Mouse (Mus musculus) heart, adult 11 months (tissue): ENCODE results near the gene Mettl21a.
A peak's percentile ranks its signal among the peaks of the same experiment; 100 is the strongest.
"Not testable (repeated sequence)": the region's sequence is repeated elsewhere in the genome, so short reads cannot be mapped to it uniquely, and the experiment has no call there.

ENCODE experiments used
- DNase-seq: peaks from one replicate; pipeline ENCODE4 v3.0.0; 2022

Mettl21a gene

GRCm38 (mm10) chr1:64614311-64614710 is 2.7 kb downstream of the Mettl21a start:
- peak; percentile 67 for DNase-seq

DNA sequence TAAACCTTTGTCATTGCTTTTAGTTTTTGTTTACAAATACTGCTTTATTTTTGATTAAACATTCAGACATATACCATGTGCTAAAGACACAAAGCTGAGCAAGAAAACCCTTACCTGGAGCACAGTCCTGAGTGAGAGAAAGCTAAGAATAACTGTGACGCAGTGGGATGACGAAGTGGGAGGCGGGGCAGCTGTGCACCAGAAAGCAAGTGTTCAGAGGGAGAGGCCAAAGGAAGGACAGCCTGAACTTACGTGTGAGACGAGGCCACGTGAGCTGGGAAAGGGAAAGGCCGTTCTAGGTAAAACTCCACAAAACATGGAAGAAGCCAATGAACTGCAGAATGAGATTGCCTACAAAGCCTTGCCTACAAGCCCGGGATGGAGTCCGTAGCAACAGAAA is 7.1 kb downstream of the Mettl21a start:
- DNase-seq, result no peak

DNA sequence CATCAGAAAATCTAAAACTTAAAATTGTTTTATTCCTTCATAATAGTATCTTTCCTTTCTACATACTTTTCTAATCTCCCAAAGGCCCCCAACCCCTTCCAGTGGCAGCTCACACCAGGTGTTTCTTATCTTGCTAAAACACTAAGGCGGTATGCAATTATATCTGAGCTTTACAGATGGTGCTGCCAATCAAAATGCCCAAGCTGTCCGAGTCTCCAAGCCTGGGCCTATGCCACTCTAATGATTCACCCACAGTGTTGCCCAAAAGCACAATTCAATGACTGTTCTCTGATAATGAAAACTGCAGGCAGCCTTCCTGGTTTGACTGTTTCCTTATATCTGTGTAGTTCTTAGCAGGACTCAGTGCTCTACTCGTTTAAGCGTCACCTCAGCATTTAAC is 7.9 kb downstream of the Mettl21a start:
- DNase-seq, result no peak

GRCm38 (mm10) chr1:64603381-64603780 is 13.7 kb downstream of the Mettl21a start:
- no peak for DNase-seq

DNA sequence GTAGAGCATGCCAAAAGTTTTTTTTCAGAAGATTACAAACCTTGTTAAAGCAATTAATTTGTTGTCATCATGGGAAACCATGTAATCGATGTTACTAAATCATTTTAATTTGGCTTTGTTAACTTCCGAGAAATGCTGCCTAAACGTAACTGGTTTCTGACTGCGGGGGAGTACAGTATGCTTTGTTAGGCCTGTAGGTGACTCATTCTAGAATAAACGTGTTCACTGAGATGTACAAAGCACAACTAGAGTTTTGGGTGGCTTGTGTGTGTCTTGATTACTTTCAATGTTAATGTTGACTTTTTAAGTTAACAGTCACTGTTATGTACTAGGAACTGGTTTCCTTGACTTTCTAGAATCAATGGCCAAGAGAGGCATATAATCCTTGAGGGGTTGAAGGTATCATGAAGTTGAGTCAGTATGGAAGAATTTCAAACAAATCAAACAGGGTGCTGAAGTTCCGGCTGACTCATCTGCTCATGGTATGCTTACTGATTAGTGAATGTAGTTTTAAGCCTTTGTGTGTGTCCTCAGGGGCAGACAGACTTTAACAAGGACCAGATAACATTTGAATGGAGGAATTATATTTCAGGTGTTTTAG is 15.7 kb downstream of the Mettl21a start:
- DNase-seq, result no peak

DNA sequence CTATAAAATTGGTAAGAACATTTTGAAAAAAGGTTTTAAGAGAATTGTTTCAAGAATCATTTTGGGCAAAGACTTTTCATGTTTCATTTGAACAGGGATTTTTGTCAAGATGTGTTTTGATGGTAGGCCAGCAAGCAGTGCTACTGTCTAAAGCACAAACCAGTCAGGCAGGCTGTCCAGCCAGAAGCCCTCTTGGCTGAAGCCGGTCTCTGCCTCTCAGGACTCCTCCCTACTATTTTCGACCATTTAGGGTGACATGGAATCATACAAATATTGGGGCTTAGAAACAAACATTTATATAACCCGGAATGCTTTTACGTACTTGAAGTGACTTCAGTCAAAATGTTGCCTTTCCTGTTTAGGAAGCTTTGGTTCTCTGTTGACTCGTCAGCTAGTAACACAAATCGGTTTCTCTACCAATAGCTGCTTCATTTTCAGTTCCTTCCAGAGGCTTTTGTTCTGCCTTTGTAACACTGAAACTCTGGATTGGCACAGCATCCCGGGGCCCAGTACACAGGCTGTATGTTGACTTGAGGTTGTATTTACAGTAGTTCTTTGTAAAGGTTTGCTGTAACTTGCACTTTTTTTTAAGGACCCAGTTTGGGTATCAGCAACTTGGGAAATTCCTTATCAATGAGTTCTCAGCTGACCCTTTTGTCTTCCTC is 16.5 kb downstream of the Mettl21a start:
- peak; percentile 88 for DNase-seq

DNA sequence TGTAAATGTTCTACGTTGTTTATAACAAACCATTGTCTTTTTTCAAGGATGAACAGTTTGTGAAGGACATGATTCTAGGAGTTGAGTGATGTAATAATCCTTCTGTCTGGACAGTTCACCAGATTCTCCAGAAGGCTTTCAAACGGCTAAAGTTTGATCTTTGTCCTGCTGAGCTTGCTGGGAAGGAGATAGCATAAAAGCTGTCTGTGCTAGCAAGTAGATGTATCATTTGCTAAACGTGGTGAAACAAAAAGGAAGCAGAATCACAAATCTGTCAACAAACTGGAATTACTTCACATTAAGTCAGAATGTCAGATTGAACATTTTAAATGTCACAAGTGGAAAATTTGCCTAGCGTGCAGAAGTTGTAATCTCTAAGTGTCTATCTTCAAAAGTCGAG is 18.1 kb downstream of the Mettl21a start:
- no peak for DNase-seq

DNA sequence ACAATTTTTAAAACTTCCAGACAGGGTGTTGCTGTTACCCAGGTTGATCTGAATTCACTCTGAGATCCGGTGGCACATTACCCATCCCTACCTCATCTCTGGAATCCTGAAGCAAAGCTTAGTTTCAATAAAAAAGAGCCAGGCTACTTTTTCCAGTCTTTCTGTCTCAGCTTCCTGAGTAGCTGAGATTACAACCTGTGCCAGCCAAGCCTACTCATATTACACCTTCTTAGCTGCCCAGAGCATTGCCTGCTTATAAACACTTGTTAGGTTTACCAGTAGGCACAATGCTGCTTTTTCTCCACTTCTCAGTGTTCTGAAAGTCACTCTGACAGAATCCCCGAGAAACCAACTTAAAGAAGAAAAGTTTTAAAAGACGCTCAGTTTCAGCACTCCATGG is 38.2 kb downstream of the Mettl21a start:
- no peak for DNase-seq

DNA sequence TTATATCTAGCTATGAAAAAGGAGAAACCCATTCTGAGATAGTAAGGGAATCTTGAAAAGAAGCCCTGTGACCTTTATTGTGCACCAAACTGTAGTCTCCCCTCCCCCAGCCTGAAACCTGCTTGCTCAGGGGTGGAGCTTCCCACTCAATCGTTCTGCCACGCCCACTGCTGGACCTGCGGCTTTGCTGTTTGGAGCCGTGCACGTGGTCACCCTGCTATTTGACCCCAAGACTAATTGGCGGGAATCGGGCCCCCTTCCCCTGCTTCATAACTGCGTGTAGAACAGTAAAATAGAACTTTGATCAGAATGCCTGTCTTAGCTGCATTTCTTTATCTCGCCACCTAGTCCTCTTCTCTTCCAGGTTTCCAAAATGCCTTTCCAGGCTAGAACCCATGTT is 39.1 kb downstream of the Mettl21a start:
- not testable (repeated sequence) for DNase-seq

DNA sequence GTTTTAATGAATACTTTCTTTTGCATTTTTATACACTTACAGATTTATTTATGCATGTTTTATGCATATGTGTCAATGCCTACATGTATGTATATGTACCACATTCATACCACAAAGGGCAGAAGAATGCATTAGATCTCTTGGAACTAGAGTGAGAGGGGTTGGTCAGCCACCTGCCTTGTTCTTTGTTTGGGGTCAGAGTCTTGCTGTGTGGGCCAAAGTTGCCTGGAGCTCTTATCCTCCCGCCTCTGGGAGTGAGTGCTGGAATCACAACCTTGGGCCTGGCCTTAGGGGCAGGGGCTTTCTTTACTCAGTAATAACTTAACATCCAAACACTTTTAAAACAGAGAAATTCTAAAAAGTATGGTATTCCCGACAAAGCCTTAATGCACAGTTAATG is 40.3 kb downstream of the Mettl21a start:
- no peak for DNase-seq

DNA sequence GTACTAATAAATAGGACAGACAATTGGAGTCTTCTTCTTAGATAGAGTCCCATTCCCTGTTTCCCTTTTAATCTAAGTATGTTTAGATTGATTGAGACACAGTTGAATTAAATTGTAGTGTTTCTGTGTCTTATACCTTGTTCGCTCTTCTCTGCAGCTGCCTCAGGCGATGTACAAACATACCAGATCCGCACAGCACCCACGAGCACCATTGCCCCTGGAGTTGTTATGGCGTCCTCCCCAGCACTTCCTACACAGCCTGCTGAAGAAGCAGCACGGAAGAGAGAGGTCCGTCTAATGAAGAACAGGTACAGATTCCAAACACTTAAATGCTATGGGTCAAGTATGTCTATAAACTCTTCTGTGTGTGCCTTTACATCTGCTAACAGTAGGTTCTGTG is 41.0 kb downstream of the Mettl21a start:
- peak; percentile 86 for DNase-seq

- no peak for DNase-seq
Measured at GRCm38 (mm10) chr1:64568206-64568605, 48.8 kb downstream of the Mettl21a start.

DNA sequence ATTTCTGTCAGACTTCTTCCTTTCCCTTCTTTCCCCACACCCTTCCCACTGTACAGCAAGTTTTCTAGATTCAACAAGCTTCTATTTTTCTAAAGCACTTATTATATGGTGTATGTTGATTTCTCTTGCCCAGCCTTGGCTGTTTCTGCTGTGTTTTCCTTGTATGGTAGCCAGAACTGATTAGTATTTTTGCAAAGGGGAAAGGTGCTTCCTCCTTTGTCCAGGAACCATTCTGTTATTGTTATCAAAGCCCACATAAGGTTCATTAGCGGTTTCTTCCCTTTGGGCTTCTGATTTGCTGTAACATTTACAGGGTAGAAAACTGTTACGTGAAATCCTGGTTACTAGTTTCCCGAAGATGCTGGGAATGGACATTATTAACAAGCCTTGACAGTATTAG is 56.9 kb downstream of the Mettl21a start:
- no peak for DNase-seq
